Mouse (Mus musculus) spleen, adult 2 months (tissue): ENCODE data around the gene Sult2b1.

Source experiments
- CTCF ChIP-seq: fragments of 200-500 bp; IDR thresholded peaks from 2 replicates; pipeline ENCODE4 v1.5.1; 2011; ENCODE audit warnings: mild to moderate bottlenecking, inconsistent platforms; ENCODE audit not compliant: insufficient read depth, insufficient read length, insufficient replicate concordance; ENCODE audit errors: extremely low read depth
- POLR2A ChIP-seq: fragments of 200-500 bp; IDR thresholded peaks from 2 replicates; pipeline ENCODE4 v1.6.1; 2011; ENCODE audit warnings: low read depth, low read length, inconsistent platforms

DNA sequence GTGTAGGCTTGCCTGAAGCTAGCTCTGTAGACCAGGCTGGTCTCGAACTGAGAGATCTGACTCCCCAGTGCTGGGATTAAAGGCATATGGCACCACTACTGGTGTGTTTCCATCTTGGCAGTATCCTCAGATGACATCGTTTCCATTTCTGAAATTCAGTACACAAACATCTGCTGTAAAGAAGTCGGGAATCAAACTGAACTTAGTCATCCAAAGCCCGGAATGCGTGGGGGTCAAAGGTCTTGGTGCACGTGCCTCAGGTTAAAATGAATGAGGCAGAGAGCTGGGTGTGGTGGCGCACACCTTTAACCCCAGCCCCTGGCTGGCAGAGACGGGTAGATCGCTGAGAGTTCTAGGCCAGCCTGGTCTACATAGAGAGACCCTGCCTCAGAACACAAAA is 34.3 kb downstream of the Sult2b1 start:
- TF ChIP-seq CTCF (no peak), POLR2A (no peak)
